Mouse (Mus musculus) heart, postnatal 0 days (tissue): ENCODE data around the gene Tmem135.

Experiments used
- CTCF ChIP-seq: IDR thresholded peaks from 2 replicates; pipeline ENCODE4 v1.5.1; 2016; ENCODE audit warnings: antibody characterized with exemption, control low read depth, low read depth
- EP300 ChIP-seq: IDR thresholded peaks from 2 replicates; pipeline ENCODE4 v1.6.1; 2016; ENCODE audit warnings: antibody characterized with exemption, low read depth

- no peak for TF ChIP-seq CTCF
- no peak for TF ChIP-seq EP300
Observed at GRCm38 (mm10) chr7:89161610-89162378, 242.2 kb downstream of the Tmem135 start.
